16 mouse cellular contexts compared by ENCODE assay signal in genomic region chr10:127490160-127491127, GRCm38 (mm10). TPM values are rescaled to one million over a fixed set of nuclear protein-coding genes. Genes with fewer than 3 reads are reported as not detected.
DNase-seq lines count a peak whose midpoint lies in the region; ATAC-seq lines count a peak whose summit lies in the region.
"Had no signal": no experiment of that assay in that cellular context is flagged by ENCODE, and none has a peak within 500 bp of the region (broad histone marks: within the 10 kb centered on the region; RNA-seq: fewer than 3 reads in every experiment).

No protein-coding gene starts in this region.

- H3K4me2 ChIP-seq in forebrain, embryonic 13.5 days = no peak overlapping the region
- no peak overlapping the region for H3K4me2 ChIP-seq in forebrain, embryonic 16.5 days (ENCODE audit: low read length)
- H3K4me2 ChIP-seq in neural tube, embryonic 12.5 days (replicated peaks) = no peak overlapping the region
- 0 out of 2 replicates have a peak overlapping the region, but pooled peaks have one; percentile 19 for H3K4me2 ChIP-seq in hindbrain, embryonic 15.5 days
- H3K4me2 ChIP-seq in neural tube, embryonic 14.5 days (ENCODE audit: low read depth, low read length) = no peak overlapping the region
- no peak overlapping the region for H3K4me2 ChIP-seq in heart, embryonic 12.5 days
- H3K4me2 ChIP-seq: heart, embryonic 13.5 days; liver, embryonic 12.5 days had no signal

- H3K4me1 ChIP-seq in forebrain, embryonic 13.5 days = no peaks in the 10 kb centered on the region
- 0 out of 2 replicates have a peak, but pooled peaks cover 2% of the 10 kb centered on the region for H3K4me1 ChIP-seq in forebrain, embryonic 16.5 days (replicated peaks; ENCODE audit: control insufficient read depth, insufficient read depth, low read length)
- peaks cover 19% of the 10 kb centered on the region; the same call in 1 of the 2 replicates for H3K4me1 ChIP-seq in neural tube, embryonic 12.5 days
- peaks cover 37% of the 10 kb centered on the region for H3K4me1 ChIP-seq in hindbrain, embryonic 15.5 days (replicated peaks)
- H3K4me1 ChIP-seq in neural tube, embryonic 14.5 days (ENCODE audit: control insufficient read depth, insufficient read depth, low read length) = peaks cover 17% of the 10 kb centered on the region; the same call in 1 of the 2 replicates
- H3K4me1 ChIP-seq in heart, embryonic 12.5 days (replicated peaks) = no peaks in the 10 kb centered on the region
- H3K4me1 ChIP-seq: heart, embryonic 13.5 days; liver, embryonic 12.5 days had no signal

- DNase-seq in neural tube, embryonic 10.5 days (ENCODE audit: extremely low spot score, low spot score) = no peak
- no peak for DNase-seq in heart, postnatal 25 days (ENCODE audit: low spot score)
- DNase-seq: adrenal gland, postnatal 36 days; cerebellum, adult 11-12 months; embryo, embryonic 11 days; kidney, adult 9 months; left cerebral cortex, postnatal 4 days; right cerebral cortex, postnatal 14 days had no signal

- H3K27ac ChIP-seq in forebrain, embryonic 13.5 days = peak overlapping the region; percentile 40
- H3K27ac ChIP-seq in forebrain, embryonic 16.5 days (ENCODE audit: low read length) = no peak overlapping the region
- no peak overlapping the region; the same call in 1 of the 2 replicates for H3K27ac ChIP-seq in neural tube, embryonic 12.5 days
- H3K27ac ChIP-seq in hindbrain, embryonic 15.5 days (replicated peaks) = peak overlapping the region; percentile 75
- H3K27ac ChIP-seq in neural tube, embryonic 14.5 days (ENCODE audit: low read depth, low read length) = peak overlapping the region; percentile 76
- no peak overlapping the region for H3K27ac ChIP-seq in heart, embryonic 12.5 days (ENCODE audit: poor library complexity, severe bottlenecking)
- H3K27ac ChIP-seq: heart, embryonic 13.5 days; liver, embryonic 12.5 days had no signal

- no peaks in the 10 kb centered on the region for H3K27me3 ChIP-seq in forebrain, embryonic 13.5 days
- H3K27me3 ChIP-seq in forebrain, embryonic 16.5 days (replicated peaks; ENCODE audit: control insufficient read depth, insufficient read depth, low read length) = no peaks in the 10 kb centered on the region
- H3K27me3 ChIP-seq in neural tube, embryonic 12.5 days (replicated peaks) = no peaks in the 10 kb centered on the region
- H3K27me3 ChIP-seq in hindbrain, embryonic 15.5 days = no peaks in the 10 kb centered on the region
- no peaks in the 10 kb centered on the region for H3K27me3 ChIP-seq in neural tube, embryonic 14.5 days (ENCODE audit: control insufficient read depth, insufficient read depth, low read length)
- H3K27me3 ChIP-seq in heart, embryonic 12.5 days (replicated peaks) = no peaks in the 10 kb centered on the region
- H3K27me3 ChIP-seq: heart, embryonic 13.5 days; liver, embryonic 12.5 days had no signal

- ATAC-seq in forebrain, embryonic 13.5 days = no peak
- ATAC-seq in forebrain, embryonic 16.5 days = no peak
- peak; percentile 53; the same call in 1 of the 2 replicates for ATAC-seq in neural tube, embryonic 12.5 days (ENCODE audit: low FRiP score, low read depth)
- peak; percentile 61 for ATAC-seq in hindbrain, embryonic 15.5 days (ENCODE audit: low FRiP score, low read depth)
- peak; percentile 34; the same call in 1 of the 2 replicates for ATAC-seq in neural tube, embryonic 14.5 days (ENCODE audit: low read depth)
- no peak for ATAC-seq in heart, embryonic 12.5 days (ENCODE audit: insufficient number of reproducible peaks, low FRiP score)

- peaks cover 92% of the 10 kb centered on the region for H3K36me3 ChIP-seq in forebrain, embryonic 13.5 days (ENCODE audit: poor library complexity, severe bottlenecking)
- H3K36me3 ChIP-seq in forebrain, embryonic 16.5 days (ENCODE audit: control insufficient read depth, insufficient read depth) = peaks cover 24% of the 10 kb centered on the region
- peaks cover 49% of the 10 kb centered on the region for H3K36me3 ChIP-seq in neural tube, embryonic 12.5 days
- H3K36me3 ChIP-seq in hindbrain, embryonic 15.5 days = peaks cover 34% of the 10 kb centered on the region
- H3K36me3 ChIP-seq in neural tube, embryonic 14.5 days (ENCODE audit: control insufficient read depth, insufficient read depth, low read length) = peaks cover 19% of the 10 kb centered on the region
- peaks cover 84% of the 10 kb centered on the region for H3K36me3 ChIP-seq in heart, embryonic 12.5 days

- no peak overlapping the region for H3K9ac ChIP-seq in forebrain, embryonic 13.5 days
- no peak overlapping the region for H3K9ac ChIP-seq in forebrain, embryonic 16.5 days (replicated peaks; ENCODE audit: low read depth, low read length)
- H3K9ac ChIP-seq in neural tube, embryonic 12.5 days = no peak overlapping the region
- H3K9ac ChIP-seq in hindbrain, embryonic 15.5 days = no peak overlapping the region
- no peak overlapping the region for H3K9ac ChIP-seq in neural tube, embryonic 14.5 days (replicated peaks; ENCODE audit: low read depth, low read length)
- H3K9ac ChIP-seq in heart, embryonic 12.5 days = no peak overlapping the region
- H3K9ac ChIP-seq: heart, embryonic 13.5 days; liver, embryonic 12.5 days had no signal

- no peak overlapping the region for H3K4me3 ChIP-seq in forebrain, embryonic 13.5 days
- no peak overlapping the region for H3K4me3 ChIP-seq in forebrain, embryonic 16.5 days (replicated peaks; ENCODE audit: low read length)
- H3K4me3 ChIP-seq in neural tube, embryonic 12.5 days = no peak overlapping the region
- no peak overlapping the region for H3K4me3 ChIP-seq in hindbrain, embryonic 15.5 days
- no peak overlapping the region for H3K4me3 ChIP-seq in neural tube, embryonic 14.5 days (ENCODE audit: low read depth, low read length)
- H3K4me3 ChIP-seq in heart, embryonic 12.5 days = no peak overlapping the region
- H3K4me3 ChIP-seq: heart, embryonic 13.5 days; liver, embryonic 12.5 days had no signal

- 83% methylated on average over 18 of the region's 18 CpGs for WGBS in forebrain, embryonic 13.5 days
- WGBS in forebrain, embryonic 16.5 days = 79% methylated on average over 18 of the region's 18 CpGs
- WGBS in neural tube, embryonic 12.5 days = 64% methylated on average over 18 of the region's 18 CpGs
- 56% methylated on average over 18 of the region's 18 CpGs for WGBS in hindbrain, embryonic 15.5 days
- WGBS in neural tube, embryonic 14.5 days = 51% methylated on average over 18 of the region's 18 CpGs
- WGBS in heart, embryonic 12.5 days = 87% methylated on average over 18 of the region's 18 CpGs

- no peaks in the 10 kb centered on the region for H3K9me3 ChIP-seq in forebrain, embryonic 13.5 days (replicated peaks)
- no peaks in the 10 kb centered on the region for H3K9me3 ChIP-seq in forebrain, embryonic 16.5 days (ENCODE audit: control insufficient read depth, low read length)
- H3K9me3 ChIP-seq in neural tube, embryonic 12.5 days = no peaks in the 10 kb centered on the region
- H3K9me3 ChIP-seq in hindbrain, embryonic 15.5 days = no peaks in the 10 kb centered on the region
- no peaks in the 10 kb centered on the region for H3K9me3 ChIP-seq in neural tube, embryonic 14.5 days (ENCODE audit: control insufficient read depth, low read length)
- H3K9me3 ChIP-seq in heart, embryonic 12.5 days (replicated peaks) = no peaks in the 10 kb centered on the region
- H3K9me3 ChIP-seq: heart, embryonic 13.5 days; liver, embryonic 12.5 days had no signal

- intact Hi-C loops in heart, postnatal 25 days (cut with DNase I) = no loop called here

RNA-seq across cellular contexts. Expression of gene Stac3, which starts 11.0 kb away (rescaled TPM):
- 1.0 and 1.1 TPM in 2 replicates for polyA plus RNA-seq in forebrain, embryonic 13.5 days (2015; fragmentation: Nextera tagmentation; extraction: Ambion mirVana)
- polyA plus RNA-seq in forebrain, embryonic 16.5 days (2015; fragmentation: Nextera tagmentation; extraction: Ambion mirVana) = 0.98 and 1.8 TPM in 2 replicates
- 4.3 and 5.8 TPM in 2 replicates for polyA plus RNA-seq in neural tube, embryonic 12.5 days (2016; fragmentation: Nextera tagmentation; extraction: Ambion mirVana)
- polyA plus RNA-seq in hindbrain, embryonic 15.5 days (2015; fragmentation: Nextera tagmentation; extraction: Ambion mirVana) = 2.5 and 2.9 TPM in 2 replicates
- 0.31 TPM in 1 of 2 replicates, not detected in the other for polyA plus RNA-seq in neural tube, embryonic 14.5 days (2014; fragmentation: Nextera tagmentation; extraction: Ambion mirVana)
- under 1 TPM; 0.22 to 0.70 TPM for total RNA-seq in heart, postnatal 25 days (2021)
- 0.50 and 1.1 TPM in 2 replicates for polyA plus RNA-seq in heart, embryonic 12.5 days (2016; fragmentation: Nextera tagmentation; extraction: Ambion mirVana)

RNA-seq across cellular contexts. Expression of gene Ndufa4l2, which starts 24.3 kb away (rescaled TPM):
- polyA plus RNA-seq in forebrain, embryonic 13.5 days (2015; fragmentation: Nextera tagmentation; extraction: Ambion mirVana) = 11.9 and 12.8 TPM in 2 replicates
- polyA plus RNA-seq in forebrain, embryonic 16.5 days (2015; fragmentation: Nextera tagmentation; extraction: Ambion mirVana) = 17.6 and 21.3 TPM in 2 replicates
- polyA plus RNA-seq in neural tube, embryonic 12.5 days (2016; fragmentation: Nextera tagmentation; extraction: Ambion mirVana) = 7.3 and 7.6 TPM in 2 replicates
- polyA plus RNA-seq in hindbrain, embryonic 15.5 days (2015; fragmentation: Nextera tagmentation; extraction: Ambion mirVana) = 20.7 and 24.4 TPM in 2 replicates
- polyA plus RNA-seq in neural tube, embryonic 14.5 days (2014; fragmentation: Nextera tagmentation; extraction: Ambion mirVana) = 9.7 and 13.5 TPM in 2 replicates
- total RNA-seq in heart, postnatal 25 days (2021) = 10 to 100 TPM; 22.6 to 33.1 TPM
- 19.5 and 24.4 TPM in 2 replicates for polyA plus RNA-seq in heart, embryonic 12.5 days (2016; fragmentation: Nextera tagmentation; extraction: Ambion mirVana)

RNA-seq across cellular contexts. Expression of gene Shmt2, which starts 31.8 kb away (rescaled TPM):
- polyA plus RNA-seq in forebrain, embryonic 13.5 days (2015; fragmentation: Nextera tagmentation; extraction: Ambion mirVana) = 89.6 and 91.5 TPM in 2 replicates
- 78.9 and 80.4 TPM in 2 replicates for polyA plus RNA-seq in forebrain, embryonic 16.5 days (2015; fragmentation: Nextera tagmentation; extraction: Ambion mirVana)
- polyA plus RNA-seq in neural tube, embryonic 12.5 days (2016; fragmentation: Nextera tagmentation; extraction: Ambion mirVana) = 74.2 and 76.9 TPM in 2 replicates
- 56.2 and 64.8 TPM in 2 replicates for polyA plus RNA-seq in hindbrain, embryonic 15.5 days (2015; fragmentation: Nextera tagmentation; extraction: Ambion mirVana)
- 44.9 and 46.8 TPM in 2 replicates for polyA plus RNA-seq in neural tube, embryonic 14.5 days (2014; fragmentation: Nextera tagmentation; extraction: Ambion mirVana)
- 10 to 100 TPM; 44.3 TPM for total RNA-seq in heart, postnatal 25 days (2021)
- 80.4 and 83.8 TPM in 2 replicates for polyA plus RNA-seq in heart, embryonic 12.5 days (2016; fragmentation: Nextera tagmentation; extraction: Ambion mirVana)

RNA-seq across cellular contexts. Expression of gene Nxph4, which starts 43.9 kb away (rescaled TPM):
- polyA plus RNA-seq in forebrain, embryonic 13.5 days (2015; fragmentation: Nextera tagmentation; extraction: Ambion mirVana) = 36.8 and 50.7 TPM in 2 replicates
- polyA plus RNA-seq in forebrain, embryonic 16.5 days (2015; fragmentation: Nextera tagmentation; extraction: Ambion mirVana) = 32.5 and 36.0 TPM in 2 replicates
- polyA plus RNA-seq in neural tube, embryonic 12.5 days (2016; fragmentation: Nextera tagmentation; extraction: Ambion mirVana) = 112 and 125 TPM in 2 replicates
- 161 and 194 TPM in 2 replicates for polyA plus RNA-seq in hindbrain, embryonic 15.5 days (2015; fragmentation: Nextera tagmentation; extraction: Ambion mirVana)
- polyA plus RNA-seq in neural tube, embryonic 14.5 days (2014; fragmentation: Nextera tagmentation; extraction: Ambion mirVana) = 80.1 and 80.4 TPM in 2 replicates
- total RNA-seq in heart, postnatal 25 days (2021) = under 1 TPM; 0.31 to 0.34 TPM
- polyA plus RNA-seq in heart, embryonic 12.5 days (2016; fragmentation: Nextera tagmentation; extraction: Ambion mirVana) = 0.33 and 0.65 TPM in 2 replicates

Comparison
In these comparisons a context has a peak if more than half of its experiments do, and no peak if none do; other contexts are left out.
1. H3K27ac ChIP-seq: peak in forebrain, embryonic 13.5 days (single experiment), hindbrain, embryonic 15.5 days (single experiment) and neural tube, embryonic 14.5 days (single experiment); none in forebrain, embryonic 16.5 days (single experiment), neural tube, embryonic 12.5 days (single experiment) and heart, embryonic 12.5 days (single experiment).
2. ATAC-seq: peak in neural tube, embryonic 12.5 days (single experiment), hindbrain, embryonic 15.5 days (single experiment) and neural tube, embryonic 14.5 days (single experiment); none in forebrain, embryonic 13.5 days (single experiment), forebrain, embryonic 16.5 days (single experiment) and heart, embryonic 12.5 days (single experiment).